Mouse (Mus musculus) cerebellum, postnatal 4 days (tissue): ENCODE measurements around the gene Dclre1b.

Experiments used
- DNase-seq, 2 experiments: peaks; one replicate each; pipeline ENCODE4 v3.0.0; 2022; ENCODE audit warnings: low spot score in 2 of 2, mixed read lengths in 1 of 2

The Dclre1b gene

DNA sequence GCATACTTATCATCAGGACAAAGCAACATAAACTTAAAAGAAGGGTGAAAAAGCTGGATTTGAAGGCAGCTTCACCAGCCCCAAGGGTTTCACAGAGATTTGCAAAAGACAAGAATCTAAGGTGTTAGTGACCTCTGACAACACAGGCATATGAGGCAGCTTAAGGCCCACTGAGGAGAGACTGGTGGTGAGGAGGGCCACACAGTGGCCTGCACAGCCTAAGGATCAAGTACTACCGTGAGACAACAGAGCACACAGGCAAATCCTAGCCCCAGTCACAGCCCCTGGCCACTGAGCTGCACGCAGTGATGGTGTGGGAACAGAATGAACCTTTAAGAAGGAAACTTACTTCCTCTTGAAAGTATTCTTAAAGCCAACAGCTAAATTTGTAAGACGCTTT lies 35.7 kb downstream of the Dclre1b start:
- no peak for DNase-seq

DNA sequence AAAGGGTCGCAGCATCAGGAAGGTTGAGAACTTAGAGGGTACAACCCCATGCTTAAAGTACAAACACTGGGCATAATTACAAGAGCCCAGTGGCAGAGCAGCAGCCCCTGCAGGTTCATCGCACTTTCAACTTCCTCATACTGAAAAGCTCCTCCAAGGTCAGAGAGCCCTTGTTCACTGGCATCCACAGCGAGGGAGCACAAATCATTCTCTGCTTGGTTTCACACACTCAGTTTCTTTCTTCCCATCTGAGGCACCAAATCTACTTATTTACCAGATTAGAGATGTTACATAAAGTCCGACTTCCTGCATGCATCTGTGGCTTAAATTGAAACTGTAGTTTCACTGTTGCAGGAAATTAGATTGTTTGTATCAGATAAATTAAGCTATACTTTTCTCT lies 36.4 kb downstream of the Dclre1b start:
- DNase-seq = no peak

DNA sequence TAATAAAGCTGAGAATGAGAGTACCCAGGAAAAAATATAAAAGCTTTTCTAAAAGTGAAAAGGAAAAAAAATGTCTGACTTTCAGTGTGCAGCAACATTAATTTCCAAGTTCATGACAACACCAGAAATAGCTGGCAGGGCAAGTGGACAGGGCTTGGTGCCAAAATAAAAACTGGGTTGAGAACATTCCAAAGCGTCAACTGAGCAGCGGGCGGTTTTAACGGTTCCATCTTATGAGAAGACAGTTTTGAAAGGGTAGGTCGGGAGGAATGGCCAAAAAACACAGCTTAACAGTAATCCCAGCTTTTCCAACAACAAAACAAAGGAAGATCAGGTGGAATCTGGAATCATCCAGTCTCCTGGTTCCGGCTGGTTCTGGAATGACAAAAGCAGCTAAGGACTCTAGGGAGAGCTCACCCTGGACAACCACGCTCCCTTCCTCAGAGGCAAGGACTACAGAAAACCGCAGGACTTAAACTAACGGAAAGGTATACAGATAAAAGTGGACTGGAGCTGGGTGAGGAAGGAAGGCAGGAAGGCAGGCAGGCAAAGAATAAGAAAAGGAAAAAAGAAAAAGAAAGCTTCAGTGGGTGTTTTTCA lies 37.6 kb downstream of the Dclre1b start:
- DNase-seq = peak in 1 of 2 experiments; percentile 23

DNA sequence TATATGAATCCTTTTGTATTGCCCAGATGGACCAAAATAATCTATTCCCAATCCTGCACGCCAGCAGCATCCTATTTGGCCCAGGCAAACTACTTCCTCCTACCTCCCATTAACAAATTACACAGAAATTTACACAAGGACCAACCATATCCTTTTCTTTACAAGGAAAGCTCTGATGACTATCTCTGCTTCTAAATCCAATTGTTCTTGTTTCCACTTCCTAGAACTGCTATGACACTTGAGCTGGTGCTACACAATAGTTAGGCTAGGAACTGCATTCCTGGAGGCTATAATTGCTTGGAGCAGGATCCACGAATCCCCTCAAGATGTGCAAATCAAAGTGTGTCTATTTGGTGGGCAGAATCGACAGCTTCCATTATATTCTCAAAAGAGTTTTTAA lies 42.5 kb downstream of the Dclre1b start:
- DNase-seq = no peak

DNA sequence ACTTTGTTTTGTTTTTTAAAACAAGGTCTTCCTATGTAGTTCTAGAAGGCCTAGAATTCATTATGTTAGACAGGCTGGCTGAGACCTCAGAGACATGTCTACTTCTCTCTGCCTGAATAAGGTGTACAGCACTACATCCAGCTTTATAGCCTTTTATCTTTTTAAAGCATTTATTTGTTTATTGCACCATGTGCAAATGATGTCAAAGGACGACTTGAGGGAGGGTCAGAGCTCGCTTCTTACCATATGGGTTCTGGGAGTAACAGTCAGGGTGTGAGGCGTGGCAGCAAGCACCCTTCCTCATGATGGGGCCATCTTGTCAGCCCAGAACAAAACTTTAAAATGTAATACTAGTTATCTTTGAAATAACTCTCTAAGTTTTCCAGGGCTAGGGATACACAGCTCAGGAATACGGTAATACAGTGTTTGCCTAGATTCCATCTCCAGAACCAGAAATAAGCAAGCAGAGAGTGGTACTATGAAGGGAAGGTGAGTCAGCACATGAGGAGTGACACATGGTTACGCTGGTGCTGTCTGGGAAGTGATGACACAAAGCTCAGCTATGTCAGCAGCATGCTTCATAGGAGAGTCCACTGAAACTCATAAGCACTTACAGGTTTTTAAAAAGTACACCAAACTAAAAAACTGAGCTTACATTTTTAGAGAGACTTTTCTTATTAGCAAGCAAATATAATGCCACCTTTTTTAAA lies 49.8 kb downstream of the Dclre1b start:
- DNase-seq = no peak

DNA sequence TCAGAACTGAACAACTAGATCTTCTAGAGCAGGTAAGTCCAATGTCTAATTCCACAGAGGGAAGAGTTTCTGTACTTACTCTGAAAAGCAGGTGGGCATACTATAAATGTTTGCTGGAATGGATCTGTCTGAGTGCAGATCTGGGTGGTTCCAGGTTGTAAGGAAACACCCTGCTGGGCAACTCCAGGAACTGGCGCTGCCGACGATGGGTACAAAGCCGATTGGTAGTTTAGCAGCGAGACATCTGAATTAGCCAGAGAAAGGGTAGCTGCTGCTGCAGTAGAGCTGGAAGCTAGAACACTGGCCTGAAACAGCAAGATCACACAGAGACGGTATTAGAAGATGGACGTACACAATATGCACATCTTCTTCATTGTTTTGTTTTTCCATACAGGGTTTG lies 50.8 kb downstream of the Dclre1b start:
- DNase-seq = no peak

DNA sequence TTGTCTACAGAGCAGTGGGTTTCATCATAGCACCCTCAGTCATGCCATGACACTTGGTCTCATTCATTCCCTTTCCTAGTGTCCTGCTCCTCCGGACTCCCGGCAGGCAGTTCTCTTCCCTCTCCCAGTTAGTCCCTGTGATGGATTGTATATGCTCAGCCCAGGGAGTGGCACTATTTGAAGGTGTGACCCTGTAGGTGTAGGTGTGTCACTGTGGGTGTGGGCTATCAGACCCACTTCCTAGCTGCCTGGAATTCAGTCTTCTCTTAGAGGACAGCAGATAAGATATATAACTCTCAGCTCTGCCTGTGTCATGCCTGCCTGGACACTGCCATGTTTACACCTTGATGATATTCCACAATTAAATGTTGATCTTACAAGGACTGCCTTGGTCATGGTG lies 52.3 kb downstream of the Dclre1b start:
- DNase-seq = no peak

DNA sequence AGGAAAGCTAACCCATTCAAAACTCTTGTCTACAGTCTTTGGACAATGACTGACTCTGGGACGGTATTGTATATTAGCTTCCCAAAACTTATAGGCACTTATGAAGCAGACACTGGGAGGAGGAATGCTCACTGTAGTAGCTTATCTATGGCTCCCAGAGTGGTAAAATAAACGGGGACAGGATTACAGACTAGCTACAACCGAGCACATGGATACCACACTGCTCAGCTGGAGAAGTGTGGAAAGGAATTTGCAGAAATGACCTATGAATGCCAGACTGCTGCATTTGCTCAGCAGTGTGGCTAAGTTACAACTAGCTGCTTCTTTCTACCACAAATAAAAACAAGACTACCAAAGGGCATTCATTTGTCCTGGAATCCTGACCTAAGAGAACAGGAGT lies 53.9 kb downstream of the Dclre1b start:
- DNase-seq = no peak

DNA sequence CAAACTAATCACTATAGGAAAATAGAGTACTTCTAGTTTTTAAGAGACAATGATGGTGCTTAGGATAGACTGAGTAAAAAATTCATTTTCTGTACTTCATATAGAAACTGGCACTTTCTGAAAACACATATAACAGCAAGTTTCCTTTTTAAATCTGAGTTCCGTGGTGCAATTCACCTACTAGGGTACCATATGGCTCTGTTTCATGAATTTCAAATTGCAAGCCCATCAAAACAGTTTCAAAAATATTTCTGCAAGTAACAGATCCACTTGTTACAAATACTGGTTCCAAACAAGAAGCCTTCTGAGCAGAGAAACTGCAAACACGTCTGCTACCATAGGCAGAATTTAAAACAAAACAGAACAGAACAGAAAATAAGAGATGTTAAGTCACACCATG lies 57.7 kb downstream of the Dclre1b start:
- DNase-seq = no peak
